Mouse (Mus musculus) myocyte (in vitro differentiated cells): ENCODE measurements around the gene Tspan5. TPM values are rescaled to one million over a fixed set of nuclear protein-coding genes. Genes with fewer than 3 reads are reported as not detected.

Experiments used
- H3K27me3 ChIP-seq: one replicate; pipeline ENCODE4 v1.6.1; 2011; ENCODE audit not compliant: control insufficient read depth, insufficient read depth, insufficient read length
- H3K36me3 ChIP-seq: one replicate; pipeline ENCODE4 v1.6.1; 2011; ENCODE audit not compliant: control insufficient read depth, insufficient read depth
- H3K4me2 ChIP-seq: one replicate; pipeline ENCODE4 v1.6.1; 2011; ENCODE audit warnings: low read depth, control low read depth
- H3K4me3 ChIP-seq: one replicate; pipeline ENCODE4 v1.5.1; 2011; ENCODE audit warnings: mild to moderate bottlenecking, control low read depth, moderate library complexity
- H3K79me2 ChIP-seq: one replicate; pipeline ENCODE4 v1.6.1; 2011; ENCODE audit not compliant: control insufficient read depth, insufficient read depth
- H3ac ChIP-seq: one replicate; pipeline ENCODE4 v1.6.1; 2011; ENCODE audit not compliant: control insufficient read depth, insufficient read length
- CEBPB ChIP-seq: IDR thresholded peaks from 2 replicates; pipeline ENCODE4 v1.6.1; 2011; ENCODE audit warnings: mild to moderate bottlenecking, moderate library complexity; ENCODE audit not compliant: poor library complexity, insufficient read depth, severe bottlenecking
- E2F4 ChIP-seq: IDR thresholded peaks from one replicate; pipeline ENCODE4 v1.6.1; 2011; ENCODE audit warnings: mild to moderate bottlenecking, control low read depth, moderate library complexity; ENCODE audit not compliant: insufficient read depth
- MAX ChIP-seq: IDR thresholded peaks from one replicate; pipeline ENCODE4 v1.6.1; 2011; ENCODE audit warnings: low read depth, mild to moderate bottlenecking, control low read depth
- MYOD1 ChIP-seq, 3 experiments: IDR thresholded peaks; one replicate each; pipeline ENCODE4 v1.6.1; 2011; ENCODE audit warnings: control low read depth in 2 of 3, low read depth in 2 of 3, mild to moderate bottlenecking in 2 of 3, moderate library complexity in 1 of 3; ENCODE audit not compliant: insufficient read length in 2 of 3, control insufficient read depth in 1 of 3
- MYOG ChIP-seq, 3 experiments: IDR thresholded peaks; one replicate each; pipeline ENCODE4 v1.6.1; 2011; ENCODE audit warnings: control low read depth in 2 of 3, low read depth in 2 of 3, mild to moderate bottlenecking in 2 of 3; ENCODE audit not compliant: insufficient read length in 2 of 3, control insufficient read depth in 1 of 3, insufficient read depth in 1 of 3
- POLR2A ChIP-seq: IDR thresholded peaks from one replicate; pipeline ENCODE4 v1.6.1; 2011; ENCODE audit warnings: low read depth, mild to moderate bottlenecking, control low read depth, moderate library complexity; ENCODE audit not compliant: insufficient read length
- POLR2AphosphoS2 ChIP-seq: IDR thresholded peaks from one replicate; pipeline ENCODE4 v1.6.1; 2011; ENCODE audit warnings: low read depth, control low read depth; ENCODE audit not compliant: insufficient read length
- REST ChIP-seq: IDR thresholded peaks from one replicate; pipeline ENCODE4 v1.6.1; 2011; ENCODE audit warnings: mild to moderate bottlenecking, control low read depth, moderate library complexity; ENCODE audit not compliant: insufficient read depth, insufficient read length
- SRF ChIP-seq: IDR thresholded peaks from one replicate; pipeline ENCODE4 v1.6.1; 2011; ENCODE audit warnings: low read depth; ENCODE audit not compliant: control insufficient read depth, insufficient read length
- TCF12 ChIP-seq: IDR thresholded peaks from one replicate; pipeline ENCODE4 v1.6.1; 2011; ENCODE audit warnings: mild to moderate bottlenecking, control low read depth; ENCODE audit not compliant: poor library complexity, insufficient read depth, severe bottlenecking
- TCF3 ChIP-seq: IDR thresholded peaks from one replicate; pipeline ENCODE4 v1.6.1; 2011; ENCODE audit warnings: low read depth, control low read depth; ENCODE audit not compliant: insufficient read length
- USF1 ChIP-seq: IDR thresholded peaks from one replicate; pipeline ENCODE4 v1.6.1; 2011; ENCODE audit warnings: low read depth, mild to moderate bottlenecking, control low read depth, moderate library complexity
- polyA plus RNA-seq: library from polyadenylated mRNA; unstranded; fragments of >200 nt; fragmentation: generic; extraction: Trizol; gene quantifications from one replicate; pipeline ENCODE4 v1.2.1, GENCODE M21; 2012; ENCODE audit warnings: missing spikeins

The Tspan5 gene
- polyA plus RNA-seq, 1 experiment: 16.9 TPM

GRCm38 (mm10) chr3:138796583-138796982 is 54.6 kb downstream of the Tspan5 start:
- no peak overlapping the region for H3K4me2 ChIP-seq

GRCm38 (mm10) chr3:138800664-138801411 is 58.8 kb downstream of the Tspan5 start:
- peaks cover 4% of the 10 kb centered on the region for H3K79me2 ChIP-seq
- no peak overlapping the region for H3K4me3 ChIP-seq
- H3K4me2 ChIP-seq: no peak overlapping the region

More at GRCm38 (mm10) chr3:138796583-138796982, 54.6 kb downstream of the Tspan5 start:
- H3K79me2 ChIP-seq: peaks cover 4% of the 10 kb centered on the region
- H3K27me3 ChIP-seq: no peaks in the 10 kb centered on the region
- no peak overlapping the region for H3ac ChIP-seq
- H3K36me3 ChIP-seq: no peaks in the 10 kb centered on the region
- TF ChIP-seq MAX (no peak), USF1 (no peak), POLR2AphosphoS2 (no peak), SRF (no peak), MYOG (IDR thresholded peaks at IDR 0.05; ENCODE audit: control insufficient read depth in 1 of 3, insufficient read depth in 1 of 3, insufficient read length in 2 of 3, low read depth in 2 of 3) (no peak), REST (no peak), MYOD1 (IDR thresholded peaks at IDR 0.05; ENCODE audit: control insufficient read depth in 1 of 3, insufficient read length in 2 of 3, low read depth in 2 of 3) (no peak)
- H3K4me3 ChIP-seq: no peak overlapping the region

GRCm38 (mm10) chr3:138801661-138802060 is 59.7 kb downstream of the Tspan5 start:
- Histone ChIP-seq H3K36me3 (no peaks in the 10 kb centered on the region), H3K79me2 (peaks cover 4% of the 10 kb centered on the region), H3ac (no peak overlapping the region), H3K4me3 (no peak overlapping the region), H3K4me2 (no peak overlapping the region), H3K27me3 (no peaks in the 10 kb centered on the region)
- no peak for TF ChIP-seq TCF3
- no peak for TF ChIP-seq E2F4
- TF ChIP-seq TCF12: no peak
- TF ChIP-seq POLR2AphosphoS2: no peak
- no peak for TF ChIP-seq MYOG (IDR thresholded peaks at IDR 0.05; ENCODE audit: control insufficient read depth in 1 of 3, insufficient read depth in 1 of 3, insufficient read length in 2 of 3, low read depth in 2 of 3)
- TF ChIP-seq USF1: no peak

More at GRCm38 (mm10) chr3:138800664-138801411, 58.8 kb downstream of the Tspan5 start:
- H3K27me3 ChIP-seq: no peaks in the 10 kb centered on the region
- no peak for TF ChIP-seq USF1
- TF ChIP-seq TCF3: no peak
- no peak for TF ChIP-seq MYOD1 (IDR thresholded peaks at IDR 0.05; ENCODE audit: control insufficient read depth in 1 of 3, insufficient read length in 2 of 3, low read depth in 2 of 3)
- TF ChIP-seq MAX: no peak
- TF ChIP-seq POLR2AphosphoS2: no peak
- H3ac ChIP-seq: no peak overlapping the region
- no peaks in the 10 kb centered on the region for H3K36me3 ChIP-seq

GRCm38 (mm10) chr3:138802722-138803443 is 60.9 kb downstream of the Tspan5 start:
- TF ChIP-seq MYOG (IDR thresholded peaks at IDR 0.05; ENCODE audit: control insufficient read depth in 1 of 3, insufficient read depth in 1 of 3, insufficient read length in 2 of 3, low read depth in 2 of 3) (no peak), CEBPB (no peak), MYOD1 (IDR thresholded peaks at IDR 0.05; ENCODE audit: control insufficient read depth in 1 of 3, insufficient read length in 2 of 3, low read depth in 2 of 3) (no peak), REST (no peak), TCF12 (no peak), POLR2A (no peak), MAX (no peak), SRF (no peak), POLR2AphosphoS2 (no peak), E2F4 (no peak), TCF3 (no peak), USF1 (no peak)
- Histone ChIP-seq H3K36me3 (no peaks in the 10 kb centered on the region), H3ac (no peak overlapping the region), H3K4me2 (no peak overlapping the region), H3K27me3 (no peaks in the 10 kb centered on the region), H3K79me2 (peaks cover 4% of the 10 kb centered on the region), H3K4me3 (no peak overlapping the region)

GRCm38 (mm10) chr3:138803444-138804085 is 61.6 kb downstream of the Tspan5 start:
- TF ChIP-seq TCF12 (no peak), CEBPB (no peak), MAX (no peak), E2F4 (no peak), SRF (no peak), POLR2A (no peak), TCF3 (no peak), MYOD1 (IDR thresholded peaks at IDR 0.05; ENCODE audit: control insufficient read depth in 1 of 3, insufficient read length in 2 of 3, low read depth in 2 of 3) (no peak), REST (no peak)

More at GRCm38 (mm10) chr3:138803444-138804085, 61.6 kb downstream of the Tspan5 start:
- H3K4me2 ChIP-seq: no peak overlapping the region
- no peaks in the 10 kb centered on the region for H3K27me3 ChIP-seq
- H3K79me2 ChIP-seq: peaks cover 4% of the 10 kb centered on the region
- no peaks in the 10 kb centered on the region for H3K36me3 ChIP-seq
- no peak overlapping the region for H3K4me3 ChIP-seq
- H3ac ChIP-seq: no peak overlapping the region
